Mouse (Mus musculus): Measurements from ENCODE around the gene Pcgf6. TPM values are rescaled to one million over a fixed set of nuclear protein-coding genes. Genes with fewer than 3 reads are reported as not detected.
"Not testable (repeated sequence)": the region's sequence is repeated elsewhere in the genome, so short reads cannot be mapped to it uniquely, and the experiment has no call there.

Pcgf6 gene
- polyA plus RNA-seq, 1 experiment from 2014 or later, result 28.0 TPM

GRCm38 (mm10) chr19:47006321-47006720 lies 44.4 kb downstream of the Pcgf6 start:
- peak; percentile 51 for DNase-seq (ENCODE audit: low spot score)

DNA sequence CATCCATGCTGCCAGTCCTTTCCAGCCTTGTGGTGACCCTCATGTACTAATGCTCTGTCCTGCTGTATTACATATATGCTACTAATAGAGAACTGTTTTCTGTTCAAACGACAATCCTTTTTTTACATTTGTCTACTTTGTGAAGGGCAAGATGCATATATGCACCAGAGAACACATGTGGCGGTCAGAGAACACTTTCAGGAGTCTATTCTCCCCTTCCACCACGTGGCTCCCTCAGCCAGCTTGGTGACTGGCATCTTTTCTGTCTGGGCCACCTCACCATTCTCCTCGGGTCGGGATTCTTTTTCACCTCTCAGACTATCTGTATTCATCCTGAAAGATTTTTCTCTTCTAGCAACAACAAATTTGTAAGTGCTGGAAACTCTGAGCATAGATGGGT lies 44.8 kb downstream of the Pcgf6 start:
- Histone ChIP-seq H3K9me3 (0 out of 2 replicates have a peak, but pooled peaks cover 3% of the 10 kb centered on the region), H3K4me3 (no peak overlapping the region), H3K4me1 (replicated peaks) (no peaks in the 10 kb centered on the region), H3K27ac (no peak overlapping the region), H3K27me3 (ENCODE audit: insufficient read depth, poor library complexity, severe bottlenecking) (no peaks in the 10 kb centered on the region), H3K36me3 (no peaks in the 10 kb centered on the region)
- 65% methylated on average over 5 of the region's 5 CpGs for WGBS
- DNase-seq (ENCODE audit: low spot score), result no peak

More at GRCm38 (mm10) chr19:47006321-47006720, 44.4 kb downstream of the Pcgf6 start:
- no peaks in the 10 kb centered on the region for H3K36me3 ChIP-seq
- H3K4me3 ChIP-seq, result no peak overlapping the region
- H3K27me3 ChIP-seq (ENCODE audit: insufficient read depth, poor library complexity, severe bottlenecking), result no peaks in the 10 kb centered on the region
- H3K9me3 ChIP-seq, result 0 out of 2 replicates have a peak, but pooled peaks cover 3% of the 10 kb centered on the region
- no peak overlapping the region for H3K27ac ChIP-seq
- H3K4me1 ChIP-seq (replicated peaks), result no peaks in the 10 kb centered on the region
- 2% methylated on average over 4 of the region's 4 CpGs for WGBS

DNA sequence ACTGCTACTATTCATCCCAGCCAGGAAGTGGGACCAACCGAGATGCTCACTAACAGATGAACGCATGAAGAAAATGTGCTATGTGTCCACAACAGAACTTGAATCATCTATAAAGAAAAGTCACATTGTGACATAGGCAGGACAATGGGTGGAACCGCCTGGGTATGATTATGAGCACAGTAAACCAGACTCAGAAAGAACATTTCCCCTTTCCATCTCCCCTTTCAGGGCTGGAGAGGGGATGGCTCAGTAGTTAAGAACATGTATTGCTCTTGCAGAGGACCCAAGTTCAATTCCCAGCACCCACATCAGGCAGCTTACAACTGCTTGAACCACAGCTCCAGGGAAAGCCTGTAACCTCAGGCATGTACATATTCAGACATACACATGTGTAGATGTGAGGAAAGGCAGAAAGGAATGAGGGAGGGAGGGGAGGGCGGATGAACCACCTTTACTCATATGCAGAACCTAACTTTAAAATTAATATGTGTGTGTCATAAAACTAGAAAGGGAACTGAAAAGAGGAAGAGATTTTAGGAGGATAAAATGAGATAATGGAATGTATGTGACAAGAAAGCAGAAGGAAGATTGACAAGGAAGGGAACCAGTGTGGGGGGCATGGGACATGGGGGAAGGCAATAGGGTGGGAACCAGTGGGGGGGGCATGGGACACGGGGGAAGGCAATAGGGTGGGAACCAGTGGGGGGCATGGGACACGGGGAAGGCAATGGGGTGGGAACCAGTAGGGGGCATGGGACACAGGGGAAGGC lies 46.8 kb downstream of the Pcgf6 start:
- no peak for DNase-seq (ENCODE audit: low spot score)
- 78% methylated on average over 6 of the region's 6 CpGs for WGBS

DNA sequence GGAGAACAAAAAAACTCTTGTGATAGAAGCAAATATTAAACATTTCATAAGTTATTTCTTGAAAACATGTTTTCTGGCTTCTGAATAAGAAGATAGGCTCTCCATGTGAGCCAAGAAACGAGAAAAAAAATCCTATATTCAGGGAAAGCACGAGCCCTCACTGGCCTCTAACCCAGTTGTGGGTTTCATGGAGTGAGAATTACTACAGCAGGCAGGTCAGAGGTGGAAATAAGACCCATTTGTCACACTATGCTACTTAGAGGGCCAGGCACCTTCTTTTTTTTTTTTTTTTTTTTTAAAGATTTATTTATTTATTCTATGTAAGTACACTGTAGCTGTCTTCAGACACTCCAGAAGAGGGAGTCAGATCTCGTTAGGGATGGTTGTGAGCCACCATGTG lies 50.3 kb downstream of the Pcgf6 start:
- not testable (repeated sequence) for DNase-seq (ENCODE audit: low spot score); H3K4me3 ChIP-seq; H3K36me3 ChIP-seq; H3K4me1 ChIP-seq (replicated peaks); H3K27ac ChIP-seq; H3K9me3 ChIP-seq; H3K27me3 ChIP-seq (ENCODE audit: insufficient read depth, poor library complexity, severe bottlenecking)
- 77% methylated on average over 3 of the region's 3 CpGs for WGBS

More for the DNA sequence above, 46.8 kb downstream of the Pcgf6 start:
- H3K27me3 ChIP-seq (ENCODE audit: insufficient read depth, poor library complexity, severe bottlenecking), result no peaks in the 10 kb centered on the region
- H3K4me3 ChIP-seq, result no peak overlapping the region
- no peaks in the 10 kb centered on the region for H3K4me1 ChIP-seq (replicated peaks)
- H3K27ac ChIP-seq, result no peak overlapping the region
- H3K36me3 ChIP-seq, result no peaks in the 10 kb centered on the region
- 0 out of 2 replicates have a peak, but pooled peaks cover 3% of the 10 kb centered on the region for H3K9me3 ChIP-seq

DNA sequence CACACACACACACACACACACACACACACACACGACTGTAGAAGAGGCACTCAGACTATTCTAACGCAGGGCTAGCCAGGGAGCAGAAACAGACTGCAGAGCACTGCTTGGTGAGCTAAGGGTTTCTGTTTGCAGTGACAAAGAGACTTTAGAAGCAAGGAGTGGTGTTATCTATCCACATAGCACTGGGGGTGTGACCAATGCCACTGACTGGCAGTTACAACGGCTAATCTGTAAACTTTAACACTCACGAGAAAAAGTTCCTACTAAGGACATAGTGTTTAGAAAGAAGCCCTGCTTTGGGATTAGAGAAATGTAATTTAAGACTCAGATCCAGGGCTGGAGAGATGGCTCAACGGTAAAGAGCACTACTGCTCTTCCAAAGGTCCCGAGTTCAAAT lies 51.0 kb downstream of the Pcgf6 start:
- 85% methylated on average over 6 of the region's 6 CpGs for WGBS
- H3K36me3 ChIP-seq, result no peaks in the 10 kb centered on the region
- H3K27me3 ChIP-seq (ENCODE audit: insufficient read depth, poor library complexity, severe bottlenecking), result no peaks in the 10 kb centered on the region
- no peaks in the 10 kb centered on the region for H3K4me1 ChIP-seq (replicated peaks)
- H3K4me3 ChIP-seq, result no peak overlapping the region
- no peak for DNase-seq (ENCODE audit: low spot score)
- H3K9me3 ChIP-seq, result no peaks in the 10 kb centered on the region
- no peak overlapping the region for H3K27ac ChIP-seq

DNA sequence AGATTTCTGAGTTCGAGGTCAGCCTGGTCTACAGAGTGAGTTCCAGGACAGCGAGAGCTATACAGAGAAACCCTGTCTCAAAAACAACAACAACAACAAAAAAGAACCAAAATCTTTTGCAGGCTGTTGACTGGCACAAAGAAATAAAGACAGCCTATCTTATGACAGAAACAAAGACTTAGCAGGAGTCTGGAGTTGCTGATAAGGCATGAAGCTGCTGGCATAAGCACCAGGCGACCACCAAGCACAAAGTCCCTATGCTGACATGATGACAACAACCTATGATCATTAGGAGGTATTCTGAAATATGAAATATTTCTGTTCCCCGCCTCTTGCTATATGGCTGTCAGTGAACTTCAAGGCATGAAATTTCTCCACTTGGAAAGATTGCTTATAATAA lies 51.8 kb downstream of the Pcgf6 start:
- Histone ChIP-seq H3K27ac (no peak overlapping the region), H3K4me1 (replicated peaks) (no peaks in the 10 kb centered on the region), H3K4me3 (no peak overlapping the region), H3K36me3 (no peaks in the 10 kb centered on the region), H3K9me3 (no peaks in the 10 kb centered on the region), H3K27me3 (ENCODE audit: insufficient read depth, poor library complexity, severe bottlenecking) (no peaks in the 10 kb centered on the region)
- DNase-seq (ENCODE audit: low spot score), result no peak
- WGBS, result 90% methylated on average over 4 of the region's 4 CpGs

DNA sequence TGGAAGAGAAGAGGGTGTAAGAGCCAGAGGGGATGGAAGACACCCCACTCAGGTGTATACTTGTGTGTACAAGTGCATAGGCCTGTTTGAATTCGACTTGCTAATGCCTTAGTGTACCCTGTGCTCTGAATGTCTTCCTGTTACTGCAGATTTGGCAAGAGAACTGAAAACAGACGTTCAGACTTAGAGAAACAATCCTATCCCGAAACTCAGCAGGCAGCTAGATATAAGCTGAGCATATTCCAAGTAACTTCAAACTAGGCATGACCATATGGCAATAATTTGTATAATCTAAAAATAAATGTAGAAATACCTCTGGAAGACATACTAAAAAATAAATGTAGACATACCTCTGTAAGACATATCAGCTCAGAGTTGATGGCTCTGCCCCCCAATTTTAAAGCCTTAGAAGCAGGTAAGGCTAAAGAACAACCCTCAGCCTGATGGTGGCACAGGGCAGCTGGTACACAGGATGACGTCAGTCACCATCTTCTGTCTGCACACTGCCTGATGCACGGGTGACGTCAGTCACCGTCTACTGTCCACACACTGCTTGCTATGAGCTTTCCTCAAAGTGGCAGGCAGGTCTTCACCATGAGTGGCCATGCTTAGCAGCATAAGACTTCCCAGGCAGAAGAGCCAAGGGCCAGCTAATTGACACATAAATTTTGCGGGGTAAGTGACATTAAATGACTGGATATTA lies 52.4 kb downstream of the Pcgf6 start:
- no peak overlapping the region for H3K27ac ChIP-seq
- no peak for DNase-seq (ENCODE audit: low spot score)
- WGBS, result 85% methylated on average over 8 of the region's 8 CpGs

GRCm38 (mm10) chr19:46996095-46996494 lies 54.6 kb downstream of the Pcgf6 start:
- Histone ChIP-seq H3K27me3 (ENCODE audit: insufficient read depth, poor library complexity, severe bottlenecking) (no peaks in the 10 kb centered on the region), H3K27ac (no peak overlapping the region), H3K36me3 (no peaks in the 10 kb centered on the region), H3K9me3 (no peaks in the 10 kb centered on the region), H3K4me3 (no peak overlapping the region), H3K4me1 (replicated peaks) (no peaks in the 10 kb centered on the region)
- DNase-seq (ENCODE audit: low spot score), result no peak
- 89% methylated on average over 9 of the region's 9 CpGs for WGBS

More for the DNA sequence above, 52.4 kb downstream of the Pcgf6 start:
- Histone ChIP-seq H3K36me3 (no peaks in the 10 kb centered on the region), H3K4me1 (replicated peaks) (no peaks in the 10 kb centered on the region), H3K27me3 (ENCODE audit: insufficient read depth, poor library complexity, severe bottlenecking) (no peaks in the 10 kb centered on the region), H3K9me3 (no peaks in the 10 kb centered on the region), H3K4me3 (no peak overlapping the region)

DNA sequence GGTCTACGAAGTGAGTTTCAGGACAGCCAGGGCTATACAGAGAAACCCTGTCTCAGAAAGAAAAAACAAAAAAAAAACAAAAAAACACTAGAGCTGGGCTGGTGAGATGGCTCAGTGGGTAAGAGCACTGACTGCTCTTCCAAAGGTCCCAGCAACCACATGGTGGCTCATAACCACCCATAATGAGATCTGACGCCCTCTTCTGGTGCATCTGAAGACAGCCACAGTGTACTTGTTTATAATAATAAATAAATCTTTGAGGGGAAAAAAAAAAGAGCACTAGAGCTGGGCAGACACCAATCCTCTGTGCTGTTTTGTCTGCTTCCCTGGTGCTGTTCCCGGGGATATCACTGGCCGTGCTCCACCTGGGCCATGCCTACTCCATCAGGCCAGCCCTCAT lies 58.4 kb downstream of the Pcgf6 start:
- WGBS, result 74% methylated on average over 4 of the region's 4 CpGs
- not testable (repeated sequence) for H3K4me3 ChIP-seq; H3K27me3 ChIP-seq (ENCODE audit: insufficient read depth, poor library complexity, severe bottlenecking); H3K36me3 ChIP-seq; DNase-seq (ENCODE audit: low spot score); H3K27ac ChIP-seq; H3K9me3 ChIP-seq
- peaks cover 25% of the 10 kb centered on the region for H3K4me1 ChIP-seq (replicated peaks)

- WGBS, result 19% methylated on average over 5 of the region's 5 CpGs
- Histone ChIP-seq H3K27me3 (ENCODE audit: insufficient read depth, poor library complexity, severe bottlenecking) (no peaks in the 10 kb centered on the region), H3K4me1 (replicated peaks) (peaks cover 29% of the 10 kb centered on the region), H3K36me3 (no peaks in the 10 kb centered on the region), H3K27ac (no peak overlapping the region), H3K9me3 (no peaks in the 10 kb centered on the region), H3K4me3 (no peak overlapping the region)
- peak; percentile 81 for DNase-seq (ENCODE audit: low spot score)
These were observed 59.6 kb downstream of the Pcgf6 start for GRCm38 (mm10) chr19:46991145-46991544.

- H3K27ac ChIP-seq; H3K36me3 ChIP-seq; H3K4me3 ChIP-seq; H3K27me3 ChIP-seq (ENCODE audit: insufficient read depth, poor library complexity, severe bottlenecking); DNase-seq (ENCODE audit: low spot score); H3K9me3 ChIP-seq: not testable (repeated sequence)
- WGBS, result 84% methylated on average over 8 of the region's 8 CpGs
- peaks cover 29% of the 10 kb centered on the region for H3K4me1 ChIP-seq (replicated peaks)
These were observed 60.1 kb downstream of the Pcgf6 start for GRCm38 (mm10) chr19:46990625-46991024.

DNA sequence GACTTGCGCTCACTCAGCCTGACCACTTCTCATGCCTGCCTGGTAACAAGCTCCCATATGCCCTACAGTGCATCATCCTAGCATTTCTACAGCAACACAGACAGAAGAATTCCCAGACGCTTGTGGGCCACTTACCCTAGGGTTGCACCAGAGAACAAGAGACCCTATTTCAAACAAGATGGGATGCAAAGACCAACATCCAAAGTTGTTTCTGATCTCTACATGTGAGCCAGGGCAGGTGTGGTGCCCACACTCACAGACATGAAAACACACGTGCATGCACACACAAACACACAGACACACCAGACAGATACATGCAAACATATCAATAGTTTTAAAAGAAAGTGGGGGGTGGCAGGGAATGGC lies 60.6 kb downstream of the Pcgf6 start:
- no peaks in the 10 kb centered on the region for H3K9me3 ChIP-seq
- no peak overlapping the region for H3K4me3 ChIP-seq
- 95% methylated on average over 3 of the region's 3 CpGs for WGBS
- no peak overlapping the region for H3K27ac ChIP-seq
- no peak for DNase-seq (ENCODE audit: low spot score)
- H3K4me1 ChIP-seq (replicated peaks), result peaks cover 29% of the 10 kb centered on the region
- H3K27me3 ChIP-seq (ENCODE audit: insufficient read depth, poor library complexity, severe bottlenecking), result no peaks in the 10 kb centered on the region
- no peaks in the 10 kb centered on the region for H3K36me3 ChIP-seq

- Histone ChIP-seq H3K27ac (no peak overlapping the region), H3K36me3 (no peaks in the 10 kb centered on the region), H3K27me3 (ENCODE audit: insufficient read depth, poor library complexity, severe bottlenecking) (no peaks in the 10 kb centered on the region), H3K4me1 (replicated peaks) (peaks cover 29% of the 10 kb centered on the region), H3K9me3 (no peaks in the 10 kb centered on the region), H3K4me3 (no peak overlapping the region)
- DNase-seq (ENCODE audit: low spot score), result no peak
- 87% methylated on average over 20 of the region's 20 CpGs for WGBS
These were observed 61.1 kb downstream of the Pcgf6 start for GRCm38 (mm10) chr19:46989479-46990152.

All from hindbrain, embryonic 10.5 days (tissue).